Comparison of ENCODE assay signal across 7 mouse cellular contexts in genomic region chr10:18526851-18527675, GRCm38 (mm10). TPM values are rescaled to one million over a fixed set of nuclear protein-coding genes. Genes with fewer than 3 reads are reported as not detected.
DNase-seq lines count a peak whose midpoint lies in the region; ATAC-seq and TF ChIP-seq lines count a peak whose summit lies in the region.

No protein-coding gene starts in this region.

- TF ChIP-seq CTCF in lung, embryonic 14.5 days (IDR thresholded peaks at IDR 0.05; ENCODE audit: low read depth), result no peak

- peak; percentile 36 for ATAC-seq in lung, embryonic 14.5 days (ENCODE audit: insufficient read depth)
- ATAC-seq in megakaryocyte-erythroid progenitor cell, adult 5-6 weeks (replicated peaks; ENCODE audit: low FRiP score, low TSS enrichment, poor library complexity, severe bottlenecking), result 0 out of 2 replicates have a peak, but pooled peaks have one; percentile 19

- no peak overlapping the region for H3K4me2 ChIP-seq in lung, embryonic 14.5 days

- no peak overlapping the region for H3K4me3 ChIP-seq in lung, embryonic 14.5 days (ENCODE audit: low read depth, low read length)

- H3K36me3 ChIP-seq in lung, embryonic 14.5 days (ENCODE audit: insufficient read depth), result peaks cover 14% of the 10 kb centered on the region

- H3K27me3 ChIP-seq in lung, embryonic 14.5 days (ENCODE audit: insufficient read depth, low read length), result no peaks in the 10 kb centered on the region

- no peaks in the 10 kb centered on the region for H3K9me3 ChIP-seq in lung, embryonic 14.5 days (ENCODE audit: low read depth, low read length)

- no peak for DNase-seq in lung, embryonic 14.5 days
- DNase-seq in lung, adult 18-20 months, result no peak
- peak; percentile 16 to 49 for DNase-seq in cerebellum, adult 18-20 months
- peak; percentile 26 to 29 for DNase-seq in frontal cortex, postnatal 36 days (ENCODE audit: low spot score in 2 of 2)
- no peak for DNase-seq in layer of hippocampus, adult 9-10 months (ENCODE audit: low spot score)
- DNase-seq in gastrocnemius, adult 8-10 months (ENCODE audit: low spot score in 2 of 2), result no peak

- H3K9ac ChIP-seq in lung, embryonic 14.5 days, result no peak overlapping the region

- peak overlapping the region; percentile 22; the same call in 1 of the 2 replicates for H3K27ac ChIP-seq in lung, embryonic 14.5 days (ENCODE audit: low read depth)

- 59% methylated on average over 20 of the region's 20 CpGs for WGBS in lung, embryonic 14.5 days

- no peaks in the 10 kb centered on the region for H3K4me1 ChIP-seq in lung, embryonic 14.5 days (ENCODE audit: insufficient read depth)

RNA-seq across cellular contexts. Expression of gene Hebp2, which starts 18.8 kb away (rescaled TPM):
- polyA plus RNA-seq in lung, embryonic 14.5 days (2014; fragmentation: Nextera tagmentation; extraction: Ambion mirVana), result 9.6 and 13.3 TPM in 2 replicates
- total RNA-seq in megakaryocyte-erythroid progenitor cell, adult 5-6 weeks (2014; fragmentation: Nextera tagmentation), result not detected in 2 replicates
- not detected in 2 replicates for total RNA-seq in megakaryocyte-erythroid progenitor cell, adult 5-6 weeks (2017)
- under 1 TPM; 0.27 to 0.44 (median 0.34) TPM for total RNA-seq in gastrocnemius, adult 8-10 months (2022)

Comparison
In these comparisons a context has a peak if more than half of its experiments do, and no peak if none do; other contexts are left out.
1. DNase-seq: peak in cerebellum, adult 18-20 months (2 of 2) and frontal cortex, postnatal 36 days (2 of 2); none in lung, embryonic 14.5 days (single experiment), lung, adult 18-20 months (0 of 2), layer of hippocampus, adult 9-10 months (single experiment) and gastrocnemius, adult 8-10 months (0 of 2).